Mouse (Mus musculus) urinary bladder, adult 18-20 months (tissue): ENCODE data around the gene Mdn1.

Experiments
- DNase-seq, 2 experiments: peaks; one replicate each; pipeline ENCODE4 v3.0.0; 2022; ENCODE audit warnings: low spot score in 2 of 2, mixed read lengths in 2 of 2

The Mdn1 gene

GRCm38 (mm10) chr4:32656918-32657662 lies at the start of gene Mdn1:
Gene Mdn1 (plus strand): TSS chr4:32657119.
- DNase-seq, result peak; percentile 90 to 97

- DNase-seq, result peak; percentile 98 to 99
These were observed 41.7 kb upstream of the Mdn1 start, which contains the start of gene Casp8ap2 for GRCm38 (mm10) chr4:32615034-32615881. Gene Casp8ap2 (plus strand): TSS chr4:32615451.

- DNase-seq, result no peak
These were observed 35.3 kb upstream of the Mdn1 start for GRCm38 (mm10) chr4:32621637-32622036.

- no peak for DNase-seq
These were observed 5.2 kb upstream of the Mdn1 start for GRCm38 (mm10) chr4:32651669-32652068.

- DNase-seq, result no peak
These were observed 594 bp upstream of the Mdn1 start for GRCm38 (mm10) chr4:32656146-32656904.

GRCm38 (mm10) chr4:32665843-32666242 lies 8.9 kb downstream of the Mdn1 start:
- DNase-seq, result no peak

GRCm38 (mm10) chr4:32668291-32668690 lies 11.4 kb downstream of the Mdn1 start:
- no peak for DNase-seq

GRCm38 (mm10) chr4:32669825-32670224 lies 12.9 kb downstream of the Mdn1 start:
- DNase-seq, result no peak

- no peak for DNase-seq
These were observed 17.1 kb downstream of the Mdn1 start for GRCm38 (mm10) chr4:32674025-32674424.

GRCm38 (mm10) chr4:32677471-32677870 lies 20.6 kb downstream of the Mdn1 start:
- DNase-seq, result no peak

GRCm38 (mm10) chr4:32680843-32681242 lies 23.9 kb downstream of the Mdn1 start:
- no peak for DNase-seq

- no peak for DNase-seq
These were observed 25.6 kb downstream of the Mdn1 start for GRCm38 (mm10) chr4:32682471-32682870.

GRCm38 (mm10) chr4:32683061-32683582 lies 26.2 kb downstream of the Mdn1 start:
- DNase-seq, result no peak

GRCm38 (mm10) chr4:32717733-32718132 lies 60.8 kb downstream of the Mdn1 start:
- DNase-seq, result no peak

GRCm38 (mm10) chr4:32745394-32745793 lies 88.5 kb downstream of the Mdn1 start:
- DNase-seq, result no peak

- no peak for DNase-seq
These were observed 91.5 kb downstream of the Mdn1 start for GRCm38 (mm10) chr4:32748396-32748795.

GRCm38 (mm10) chr4:32750711-32751110 lies 93.8 kb downstream of the Mdn1 start:
- no peak for DNase-seq

- DNase-seq, result no peak
These were observed 100.5 kb downstream of the Mdn1 start for GRCm38 (mm10) chr4:32757430-32757829.

GRCm38 (mm10) chr4:32767471-32767870 lies 110.6 kb downstream of the Mdn1 start:
- DNase-seq, result no peak

GRCm38 (mm10) chr4:32768046-32768445 lies 111.1 kb downstream of the Mdn1 start:
- no peak for DNase-seq

GRCm38 (mm10) chr4:32770284-32770810 lies 113.4 kb downstream of the Mdn1 start:
- no peak for DNase-seq

- no peak for DNase-seq
These were observed 123.1 kb downstream of the Mdn1 start for GRCm38 (mm10) chr4:32779996-32780395.
